Mouse (Mus musculus) liver, embryonic 14.5 days (tissue): ENCODE measurements around the gene B3gat2. TPM values are rescaled to one million over a fixed set of nuclear protein-coding genes. Genes with fewer than 3 reads are reported as not detected.

Source experiments
- ATAC-seq: fragments of 200-750 bp; cut with Nextera tagmentation; 2 replicates; pipeline ENCODE4 v1.8.0; 2017; ENCODE audit warnings: moderate number of reproducible peaks, mild to moderate bottlenecking, moderate library complexity; ENCODE audit not compliant: insufficient read depth
- DNase-seq, 3 experiments: peaks; one replicate each; pipeline ENCODE4 v3.0.0-alpha.2; 2012 to 2013; ENCODE audit warnings: low read depth in 3 of 3, low spot score in 3 of 3
- H3K27ac ChIP-seq: fragments of 300-500 bp; sonication (generic); 2 replicates; pipeline ENCODE4 v1.5.1; 2014; ENCODE audit warnings: moderate library complexity, mild to moderate bottlenecking, control low read depth, inconsistent platforms
- H3K27me3 ChIP-seq: fragments of 300-500 bp; sonication (generic); 2 replicates; pipeline ENCODE4 v1.6.1; 2014; ENCODE audit warnings: mild to moderate bottlenecking, low read length, moderate library complexity; ENCODE audit not compliant: control insufficient read depth, insufficient read depth
- H3K36me3 ChIP-seq: fragments of 300-500 bp; sonication (generic); replicated peaks from 2 replicates; pipeline ENCODE4 v1.6.1; 2014; ENCODE audit warnings: low read depth; ENCODE audit not compliant: control insufficient read depth, insufficient read depth
- H3K4me1 ChIP-seq, 2 experiments: fragments of 200-500 bp in 1 of 2; fragments of 300-500 bp in 1 of 2; sonication (generic) in 1 of 2; replicated peaks; 2 replicates each; pipeline ENCODE4 v1.6.1; 2012 to 2014; ENCODE audit warnings: antibody characterized with exemption in 1 of 2, inconsistent platforms in 1 of 2, low read length in 1 of 2; ENCODE audit not compliant: control insufficient read depth in 2 of 2, insufficient read depth in 2 of 2
- H3K4me2 ChIP-seq: fragments of 300-500 bp; sonication (generic); 2 replicates; pipeline ENCODE4 v1.6.1; 2014; ENCODE audit warnings: low read depth, mild to moderate bottlenecking, control low read depth, moderate library complexity
- H3K4me3 ChIP-seq, 2 experiments: fragments of 200-500 bp in 1 of 2; fragments of 300-500 bp in 1 of 2; sonication (generic) in 1 of 2; 2 replicates each; pipeline ENCODE4 v1.5.1; 2012 to 2014; ENCODE audit warnings: low read depth in 2 of 2, low read length in 2 of 2, mild to moderate bottlenecking in 2 of 2, control low read depth in 1 of 2, inconsistent platforms in 1 of 2, moderate library complexity in 1 of 2; ENCODE audit not compliant: insufficient read depth in 1 of 2
- H3K9ac ChIP-seq: fragments of 300-500 bp; sonication (generic); replicated peaks from 2 replicates; pipeline ENCODE4 v1.6.1; 2014; ENCODE audit warnings: mild to moderate bottlenecking, control low read depth, moderate library complexity
- H3K9me3 ChIP-seq: fragments of 300-500 bp; sonication (generic); 2 replicates; pipeline ENCODE4 v1.6.1; 2016; ENCODE audit warnings: low read length, mixed read lengths; ENCODE audit not compliant: control insufficient read depth
- CTCF ChIP-seq: IDR thresholded peaks from 2 replicates; pipeline ENCODE4 v1.5.1; 2016; ENCODE audit warnings: antibody characterized with exemption, low read depth, control low read depth
- EP300 ChIP-seq: IDR thresholded peaks from 2 replicates; pipeline ENCODE4 v1.6.1; 2016; ENCODE audit warnings: antibody characterized with exemption, low read depth
- WGBS: fragments of 180-500 bp; shearing (Covaris S2); extraction: QIAGEN DNeasy Blood & Tissue Kit; methylation state at CpG from one replicate; pipeline ENCODE4 v1.1.7; 2014; ENCODE audit not compliant: insufficient replicate concordance; 5-methylcytosine and 5-hydroxymethylcytosine counted together
- polyA plus RNA-seq, 2 experiments: library from polyadenylated mRNA; depleted of rRNA in 1 of 2; stranded (reverse) in 1 of 2; unstranded in 1 of 2; fragments of >200 nt; fragmentation: Nextera tagmentation in 1 of 2; extraction: Ambion mirVana in 1 of 2; gene quantifications; 2 replicates each; pipeline versions ENCODE4 v1.2.1 to v1.2.3; 2012 to 2014

Gene B3gat2
- polyA plus RNA-seq, 2 experiments: 0.02 to 0.25 TPM

GRCm38 (mm10) chr1:23750864-23751532, 10.6 kb upstream of the B3gat2 start:
- Histone ChIP-seq H3K27ac (no peak overlapping the region), H3K4me3 (no peak overlapping the region), H3K36me3 (no peaks in the 10 kb centered on the region), H3K9ac (no peak overlapping the region), H3K4me1 (no peaks in the 10 kb centered on the region), H3K4me2 (no peak overlapping the region), H3K27me3 (no peaks in the 10 kb centered on the region), H3K9me3 (no peaks in the 10 kb centered on the region)
- TF ChIP-seq EP300 (no peak), CTCF (no peak)
- ATAC-seq (no peak), DNase-seq (no peak)
- WGBS: 62% methylated on average over 3 of the region's 3 CpGs

- H3K4me1 ChIP-seq: no peaks in the 10 kb centered on the region
- 46% methylated on average over 2 of the region's 2 CpGs for WGBS
- DNase-seq (no peak), ATAC-seq (no peak)
- H3K27me3 ChIP-seq: no peaks in the 10 kb centered on the region
- TF ChIP-seq CTCF (no peak), EP300 (no peak)
- H3K9ac ChIP-seq: no peak overlapping the region
- no peak overlapping the region for H3K4me2 ChIP-seq
- H3K4me3 ChIP-seq: no peak overlapping the region
- H3K36me3 ChIP-seq: no peaks in the 10 kb centered on the region
- H3K27ac ChIP-seq: no peak overlapping the region
- H3K9me3 ChIP-seq: no peaks in the 10 kb centered on the region
Measured at GRCm38 (mm10) chr1:23753091-23753490, 8.5 kb upstream of the B3gat2 start.

GRCm38 (mm10) chr1:23753591-23753990, 8.0 kb upstream of the B3gat2 start:
- TF ChIP-seq EP300 (no peak), CTCF (no peak)
- Histone ChIP-seq H3K4me2 (no peak overlapping the region), H3K9ac (no peak overlapping the region), H3K36me3 (no peaks in the 10 kb centered on the region), H3K4me3 (no peak overlapping the region), H3K4me1 (no peaks in the 10 kb centered on the region), H3K27ac (no peak overlapping the region), H3K27me3 (no peaks in the 10 kb centered on the region), H3K9me3 (no peaks in the 10 kb centered on the region)
- 65% methylated on average over 6 of the region's 6 CpGs for WGBS
- no peak for DNase-seq
- ATAC-seq: no peak

DNA sequence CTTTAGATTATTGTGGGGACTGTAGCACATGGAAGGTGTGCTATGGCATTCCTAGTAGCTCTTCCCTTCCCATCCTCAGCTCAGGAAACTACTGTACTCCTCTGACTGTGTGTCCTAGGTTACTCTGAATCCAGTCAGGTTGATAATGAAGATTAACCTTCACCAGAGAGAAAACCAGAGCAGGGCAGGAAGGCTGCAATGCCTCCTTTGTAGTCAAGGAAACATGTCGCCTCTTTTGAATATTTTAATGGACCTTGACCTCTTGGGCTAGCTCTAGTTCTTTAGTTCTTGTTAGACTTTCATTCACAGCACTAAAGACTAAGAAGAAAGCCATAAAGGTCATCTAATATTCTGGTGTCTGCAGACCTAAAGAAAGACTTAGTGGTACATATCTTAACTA, 7.2 kb upstream of the B3gat2 start:
- ATAC-seq (no peak), DNase-seq (no peak)
- Histone ChIP-seq H3K27me3 (no peaks in the 10 kb centered on the region), H3K27ac (no peak overlapping the region), H3K9me3 (no peaks in the 10 kb centered on the region), H3K9ac (no peak overlapping the region), H3K36me3 (no peaks in the 10 kb centered on the region), H3K4me1 (no peaks in the 10 kb centered on the region), H3K4me3 (no peak overlapping the region), H3K4me2 (no peak overlapping the region)
- no peak for TF ChIP-seq CTCF
- WGBS: 32% methylated on average over 1 of the region's 1 CpGs

GRCm38 (mm10) chr1:23754967-23755366, 6.6 kb upstream of the B3gat2 start:
- DNase-seq (no peak), ATAC-seq (no peak)
- no peak overlapping the region for H3K4me2 ChIP-seq
- H3K9me3 ChIP-seq: no peaks in the 10 kb centered on the region
- TF ChIP-seq CTCF (no peak), EP300 (no peak)
- no peaks in the 10 kb centered on the region for H3K36me3 ChIP-seq
- no peaks in the 10 kb centered on the region for H3K4me1 ChIP-seq
- no peak overlapping the region for H3K27ac ChIP-seq
- H3K4me3 ChIP-seq: no peak overlapping the region
- WGBS: 69% methylated on average over 1 of the region's 1 CpGs
- peaks cover under 1% of the 10 kb centered on the region; the same call in 1 of the 2 replicates for H3K27me3 ChIP-seq
- no peak overlapping the region for H3K9ac ChIP-seq
